Mouse (Mus musculus) lung, embryonic 15.5 days (tissue): ENCODE data around the gene Tagap1. TPM values are rescaled to one million over a fixed set of nuclear protein-coding genes. Genes with fewer than 3 reads are reported as not detected.
"Not testable (repeated sequence)": the region's sequence is repeated elsewhere in the genome, so short reads cannot be mapped to it uniquely, and the experiment has no call there.

Experiments used
- ATAC-seq: fragments of 200-750 bp; cut with Nextera tagmentation; 2 replicates; pipeline ENCODE4 v1.8.0; 2017; ENCODE audit warnings: moderate number of reproducible peaks, borderline replicate concordance; ENCODE audit not compliant: low FRiP score, low TSS enrichment; ENCODE audit errors: extremely low read depth
- H3K27ac ChIP-seq: fragments of 300-500 bp; sonication (generic); 2 replicates; pipeline ENCODE4 v1.5.1; 2015; ENCODE audit warnings: moderate library complexity, mild to moderate bottlenecking, inconsistent platforms
- H3K27me3 ChIP-seq: fragments of 300-500 bp; sonication (generic); 2 replicates; pipeline ENCODE4 v1.6.1; 2015; ENCODE audit warnings: inconsistent platforms
- H3K36me3 ChIP-seq: fragments of 300-500 bp; sonication (generic); 2 replicates; pipeline ENCODE4 v1.6.1; 2015; ENCODE audit warnings: inconsistent platforms
- H3K4me1 ChIP-seq: fragments of 300-500 bp; sonication (generic); 2 replicates; pipeline ENCODE4 v1.6.1; 2015; ENCODE audit warnings: inconsistent platforms
- H3K4me2 ChIP-seq: fragments of 300-500 bp; sonication (generic); 2 replicates; pipeline ENCODE4 v1.6.1; 2015; ENCODE audit warnings: inconsistent platforms, mild to moderate bottlenecking, moderate library complexity
- H3K4me3 ChIP-seq: fragments of 300-500 bp; sonication (generic); 2 replicates; pipeline ENCODE4 v1.5.1; 2015; ENCODE audit warnings: mild to moderate bottlenecking, inconsistent platforms
- H3K9ac ChIP-seq: fragments of 300-500 bp; sonication (generic); 2 replicates; pipeline ENCODE4 v1.6.1; 2015; ENCODE audit warnings: inconsistent platforms
- H3K9me3 ChIP-seq: fragments of 300-500 bp; sonication (generic); 2 replicates; pipeline ENCODE4 v1.6.1; 2016; ENCODE audit warnings: inconsistent platforms
- WGBS: fragments of 180-500 bp; shearing (Covaris S2); methylation state at CpG from one replicate; pipeline ENCODE4 v1.1.7; 2015; 5-methylcytosine and 5-hydroxymethylcytosine counted together
- polyA plus RNA-seq: library from polyadenylated mRNA; unstranded; fragments of >200 nt; fragmentation: Nextera tagmentation; extraction: Ambion mirVana; gene quantifications from 2 replicates; pipeline ENCODE4 v1.2.1, GENCODE M21; 2015

The Tagap1 gene
- polyA plus RNA-seq, 1 experiment from 2014 or later: 54.2 TPM

DNA sequence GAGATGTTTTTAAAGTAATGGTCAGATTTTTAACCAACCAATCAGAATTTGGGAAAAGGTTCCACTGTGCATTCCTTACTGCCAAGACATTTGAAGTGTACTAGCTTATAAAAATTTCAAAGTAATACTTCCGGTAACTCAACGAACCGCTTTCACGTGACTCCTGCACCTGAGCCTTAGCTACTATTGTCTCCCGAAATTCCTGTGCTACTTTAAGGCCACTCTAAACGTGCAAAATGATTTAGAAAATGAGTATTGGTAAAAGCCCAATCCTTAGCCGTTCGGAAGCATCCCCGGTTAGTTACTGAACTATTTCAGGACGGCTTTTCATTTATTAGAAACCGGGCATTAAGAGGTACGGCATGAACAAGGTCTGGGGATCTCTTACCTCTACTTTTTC is 607 bp downstream of the Tagap1 start:
- peak overlapping the region; percentile 75; the same call in 1 of the 2 replicates for H3K27ac ChIP-seq
- H3K27me3 ChIP-seq, H3K9me3 ChIP-seq, ATAC-seq, H3K36me3 ChIP-seq, H3K4me1 ChIP-seq: not testable (repeated sequence)
- peak overlapping the region; percentile 56 for H3K4me3 ChIP-seq
- under 1% methylated on average over 12 of the region's 12 CpGs for WGBS
- peak overlapping the region; percentile 52 for H3K4me2 ChIP-seq
- H3K9ac ChIP-seq: peak overlapping the region; percentile 43; the same call in 1 of the 2 replicates

DNA sequence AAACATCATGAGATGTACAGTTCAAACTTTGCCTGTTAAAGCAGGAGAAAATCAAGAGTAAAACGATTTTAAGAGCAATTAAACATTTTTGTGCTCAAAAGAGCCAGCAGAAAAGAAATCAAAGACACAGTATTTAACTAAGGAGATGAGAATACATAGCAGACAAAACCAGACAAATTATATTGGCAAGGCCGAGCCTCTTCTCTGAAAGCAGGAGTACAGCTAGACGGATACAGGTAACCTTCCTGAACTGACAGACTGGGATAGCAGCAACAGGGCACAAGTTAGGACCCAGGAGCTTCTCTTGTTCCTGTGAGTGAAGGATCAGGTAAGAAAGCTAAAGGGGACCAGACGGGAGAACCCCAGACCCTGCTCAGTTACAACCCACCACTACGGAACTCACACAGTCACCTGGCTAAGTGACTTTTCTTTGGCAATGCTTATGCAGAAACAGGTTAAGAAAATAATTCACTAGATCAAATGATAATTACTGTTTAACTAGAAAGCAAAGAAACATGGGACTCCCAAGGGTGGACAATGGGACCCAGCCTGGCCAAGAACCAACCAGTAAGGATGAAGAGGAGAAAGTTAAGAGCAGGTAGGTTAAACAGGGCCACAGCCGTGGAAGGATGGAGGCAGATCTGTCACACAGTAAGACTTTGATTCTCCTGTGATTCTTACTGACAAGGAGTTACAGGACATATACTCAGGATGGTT is 1.3 kb downstream of the Tagap1 start:
- H3K4me3 ChIP-seq: peak overlapping the region; percentile 56
- H3K27ac ChIP-seq, H3K36me3 ChIP-seq, H3K9ac ChIP-seq, H3K9me3 ChIP-seq, ATAC-seq, H3K27me3 ChIP-seq, H3K4me1 ChIP-seq: not testable (repeated sequence)
- WGBS: 55% methylated on average over 4 of the region's 6 CpGs
- peak overlapping the region; percentile 52 for H3K4me2 ChIP-seq

DNA sequence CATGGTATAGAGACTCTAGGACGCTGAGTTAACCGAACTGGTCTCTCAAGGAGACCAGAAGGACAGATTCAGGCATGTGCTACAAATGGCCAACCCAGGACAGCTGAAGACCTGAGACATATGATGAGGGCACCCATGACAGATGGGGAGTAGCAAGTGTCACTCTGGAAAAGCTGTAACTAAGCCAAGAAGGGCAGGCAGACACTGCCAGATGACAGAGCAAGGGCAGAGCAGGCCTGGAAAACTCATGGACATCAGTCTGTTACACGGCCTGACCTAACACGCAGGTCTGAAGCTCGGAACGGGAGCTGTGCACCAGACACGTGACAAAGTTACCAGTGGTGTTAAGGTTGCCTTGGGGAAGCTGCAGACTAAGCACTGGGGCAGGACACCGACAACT is 2.1 kb downstream of the Tagap1 start:
- H3K9ac ChIP-seq, ATAC-seq, H3K9me3 ChIP-seq, H3K4me2 ChIP-seq, H3K4me1 ChIP-seq, H3K27ac ChIP-seq, H3K27me3 ChIP-seq, H3K4me3 ChIP-seq, H3K36me3 ChIP-seq: not testable (repeated sequence)
- 73% methylated on average over 6 of the region's 8 CpGs for WGBS

DNA sequence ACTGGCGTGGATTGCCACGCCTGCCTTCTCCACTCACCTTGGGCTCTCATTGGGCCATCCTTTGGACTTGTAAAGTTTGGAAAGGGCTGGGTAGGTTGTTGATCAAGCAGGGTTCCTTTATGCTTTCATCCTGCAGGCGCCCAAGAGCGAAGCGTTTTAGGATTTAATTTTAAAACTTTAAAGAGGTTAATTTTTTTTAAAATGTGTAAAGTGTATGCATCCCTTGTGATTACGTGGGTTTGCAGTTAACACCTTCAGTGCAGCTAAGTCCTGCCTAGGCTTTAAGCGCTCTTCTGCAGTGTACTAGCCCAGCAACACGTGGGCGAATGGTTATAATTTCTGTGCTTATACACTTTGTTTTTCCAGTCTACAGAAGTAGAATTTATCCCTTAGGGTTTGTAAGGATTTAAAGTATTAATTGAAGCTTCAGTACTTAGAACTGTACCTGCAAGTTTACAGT is 12.2 kb downstream of the Tagap1 start:
- H3K27ac ChIP-seq: peak overlapping the region; percentile 91
- H3K4me2 ChIP-seq: peak overlapping the region; percentile 66
- peak overlapping the region; percentile 59 for H3K4me3 ChIP-seq
- WGBS: 11% methylated on average over 9 of the region's 9 CpGs
- H3K9me3 ChIP-seq, H3K4me1 ChIP-seq, H3K27me3 ChIP-seq, H3K36me3 ChIP-seq: not testable (repeated sequence)
- ATAC-seq: peak; percentile 24; the same call in 1 of the 2 replicates
- H3K9ac ChIP-seq: peak overlapping the region; percentile 47

DNA sequence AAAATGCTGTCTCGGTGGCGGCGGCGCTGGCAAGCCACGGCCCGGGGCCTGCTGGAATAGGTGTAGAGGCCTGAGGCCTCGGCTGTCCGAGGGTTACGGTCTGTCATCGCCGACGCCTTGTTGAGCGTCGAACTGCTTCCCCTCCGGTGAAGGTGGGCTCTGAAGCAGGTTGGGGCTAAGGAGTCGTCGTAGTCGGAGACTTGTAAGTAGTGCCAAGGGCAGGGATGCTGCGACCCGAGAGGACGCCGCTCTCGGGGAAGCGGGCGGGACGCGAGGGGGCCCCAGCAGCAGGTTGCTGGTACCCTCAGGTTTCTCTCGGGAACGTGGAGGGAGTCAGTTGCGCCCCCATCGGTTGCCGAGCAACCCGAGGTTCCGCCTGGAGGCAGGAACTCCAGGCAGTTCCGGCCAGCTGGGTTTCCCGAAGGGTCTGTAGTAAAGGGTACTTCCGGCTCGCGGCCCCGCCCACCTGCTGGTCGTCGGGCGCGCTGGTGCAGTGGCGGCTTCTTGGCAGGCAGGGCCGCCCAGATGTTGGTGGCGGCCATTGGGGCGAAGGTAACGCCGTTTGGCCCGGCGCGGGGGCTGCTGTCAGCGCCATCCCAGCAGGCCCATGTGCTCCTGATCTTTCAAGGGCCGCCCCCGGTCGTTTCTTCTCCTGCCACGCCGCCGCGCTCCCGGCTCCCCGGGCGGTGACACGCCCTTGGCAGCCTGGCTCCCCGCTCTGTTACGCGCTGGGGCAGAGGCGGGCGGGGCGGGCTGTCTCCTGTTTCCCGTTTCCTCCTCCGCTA is 12.8 kb downstream of the Tagap1 start, which contains the start of gene Rsph3b:
TSS of gene Rsph3b (minus strand) at position 699 of the 785 bp plus-strand sequence.
- peak within 1 kb of the TSS; percentile 47 for H3K9ac ChIP-seq
- WGBS: 2% methylated on average over 73 of the region's 73 CpGs
- H3K27ac ChIP-seq: peak within 1 kb of the TSS; percentile 91
- H3K36me3 ChIP-seq, H3K4me1 ChIP-seq, H3K27me3 ChIP-seq, H3K9me3 ChIP-seq: not testable (repeated sequence)
- ATAC-seq: peak; percentile 95
- peak within 1 kb of the TSS; percentile 66 for H3K4me2 ChIP-seq
- peak within 1 kb of the TSS; percentile 59 for H3K4me3 ChIP-seq

DNA sequence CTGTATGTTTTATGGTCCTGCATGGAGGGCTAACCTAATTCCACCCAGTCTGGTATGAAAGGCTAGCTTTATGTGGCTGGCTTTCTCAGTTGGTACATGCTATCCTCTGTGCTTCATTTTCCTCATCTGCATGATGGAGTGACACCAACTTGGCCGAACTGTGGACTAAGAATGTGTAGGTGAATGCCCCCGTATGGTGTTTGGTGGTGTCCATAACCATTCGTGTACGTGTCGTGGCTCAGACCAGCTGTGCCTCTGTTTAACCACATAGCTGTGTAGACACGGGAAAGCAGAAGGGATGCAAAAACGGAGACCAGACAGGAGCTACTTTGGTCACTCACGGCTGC is 13.3 kb downstream of the Tagap1 start:
- peak overlapping the region; percentile 59 for H3K4me3 ChIP-seq
- H3K36me3 ChIP-seq, H3K27me3 ChIP-seq, ATAC-seq, H3K9ac ChIP-seq, H3K9me3 ChIP-seq, H3K4me1 ChIP-seq: not testable (repeated sequence)
- WGBS: no CpG with 5 or more reads among the region's 8 CpGs
- peak overlapping the region; percentile 66 for H3K4me2 ChIP-seq
- 0 out of 2 replicates have a peak overlapping the region, but pooled peaks have one; percentile 91 for H3K27ac ChIP-seq

DNA sequence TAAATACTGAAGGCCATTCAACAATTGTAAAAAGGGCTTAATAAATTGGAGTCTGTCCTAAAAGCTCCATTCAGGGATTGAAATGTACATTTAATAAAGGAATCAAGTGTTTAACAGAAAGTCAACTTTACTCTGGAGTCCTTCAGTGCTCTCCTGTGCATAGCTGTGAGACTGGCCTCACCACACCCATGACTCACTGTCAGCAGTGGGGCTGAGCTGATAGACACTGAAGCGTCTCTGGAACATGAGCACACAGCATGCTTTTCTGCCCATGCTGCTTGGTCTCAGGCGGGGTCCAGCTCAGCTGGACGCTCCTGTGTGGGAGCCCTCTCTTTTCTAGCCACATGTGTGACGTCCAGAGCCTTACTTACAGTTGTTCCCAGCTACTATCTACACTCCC is 18.4 kb downstream of the Tagap1 start:
- H3K27ac ChIP-seq, H3K4me1 ChIP-seq, H3K4me3 ChIP-seq, ATAC-seq, H3K9me3 ChIP-seq, H3K36me3 ChIP-seq, H3K4me2 ChIP-seq, H3K27me3 ChIP-seq, H3K9ac ChIP-seq: not testable (repeated sequence)
- WGBS: no CpG with 5 or more reads among the region's 4 CpGs

DNA sequence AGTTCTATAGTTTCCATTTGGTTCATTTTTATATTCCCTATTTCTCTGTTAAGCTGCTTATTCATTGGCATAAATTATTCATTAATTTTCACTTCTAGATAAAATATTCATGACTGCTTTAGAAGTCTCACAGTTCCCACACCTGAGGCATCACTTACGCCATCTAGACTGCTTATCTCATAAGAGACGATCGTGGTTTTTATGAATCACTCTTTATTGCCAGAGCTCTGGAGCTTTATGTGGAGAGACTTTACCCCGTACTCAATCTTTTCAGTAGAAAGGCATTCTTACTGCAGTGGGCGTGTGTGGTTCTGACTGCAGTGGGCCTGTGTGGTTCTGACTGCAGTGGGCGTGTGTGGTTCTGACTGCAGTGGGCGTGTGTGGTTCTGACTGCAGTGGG is 29.3 kb downstream of the Tagap1 start:
- H3K4me3 ChIP-seq, H3K9ac ChIP-seq, H3K27me3 ChIP-seq, H3K27ac ChIP-seq, ATAC-seq, H3K36me3 ChIP-seq, H3K4me2 ChIP-seq, H3K4me1 ChIP-seq, H3K9me3 ChIP-seq: not testable (repeated sequence)
- 93% methylated on average over 7 of the region's 7 CpGs for WGBS

DNA sequence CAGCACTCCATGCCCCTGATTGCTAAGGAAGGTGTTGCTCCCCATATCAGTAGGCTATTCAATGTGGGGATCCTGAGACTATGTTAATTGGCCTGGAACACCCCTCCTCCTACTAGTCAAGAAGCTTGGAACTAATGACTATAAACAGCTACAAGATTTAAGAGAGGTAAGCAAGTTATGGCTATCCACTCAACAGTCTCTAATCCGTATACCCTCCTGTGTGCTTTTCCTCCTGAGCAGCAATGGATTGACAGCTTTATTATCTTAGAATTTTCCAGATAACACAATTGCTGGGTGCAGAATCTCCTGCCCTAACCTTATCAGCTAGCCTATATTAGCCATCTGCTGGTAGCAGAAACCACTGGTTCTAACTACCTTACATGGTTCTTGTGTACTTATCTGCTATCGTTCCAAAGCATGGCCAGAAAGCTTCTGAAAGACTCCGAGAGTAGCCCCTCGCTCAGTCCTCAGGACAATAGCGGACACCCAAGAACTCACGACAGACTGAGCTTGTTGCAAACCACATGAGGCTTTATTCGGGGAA is 40.5 kb downstream of the Tagap1 start:
- not testable (repeated sequence) for H3K4me2 ChIP-seq, H3K4me3 ChIP-seq, H3K27me3 ChIP-seq, H3K36me3 ChIP-seq, H3K9ac ChIP-seq, H3K9me3 ChIP-seq, ATAC-seq, H3K4me1 ChIP-seq, H3K27ac ChIP-seq
- WGBS: 86% methylated on average over 7 of the region's 7 CpGs

DNA sequence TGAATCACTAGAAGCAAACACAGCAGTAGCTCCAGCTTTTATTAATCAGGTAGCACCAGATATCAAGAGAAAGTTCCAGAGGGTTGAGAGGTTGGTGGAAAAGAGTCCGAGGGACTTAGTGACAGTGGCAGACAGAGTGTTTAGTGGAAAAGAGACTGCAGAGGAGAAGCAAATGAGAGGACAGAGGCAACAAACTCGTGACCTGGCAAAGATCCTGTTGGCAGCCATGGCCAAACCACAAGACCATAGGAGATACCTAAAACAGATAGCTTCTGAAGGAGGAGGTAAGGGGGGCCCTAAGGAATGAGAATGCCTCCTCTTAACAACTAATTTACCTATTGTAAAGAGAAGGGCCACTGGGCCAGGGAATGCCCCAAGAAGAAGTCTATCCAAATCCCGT is 41.6 kb downstream of the Tagap1 start:
- ATAC-seq, H3K27ac ChIP-seq, H3K4me1 ChIP-seq, H3K36me3 ChIP-seq, H3K9ac ChIP-seq, H3K4me3 ChIP-seq, H3K9me3 ChIP-seq, H3K4me2 ChIP-seq, H3K27me3 ChIP-seq: not testable (repeated sequence)
- WGBS: 69% methylated on average over 3 of the region's 3 CpGs

DNA sequence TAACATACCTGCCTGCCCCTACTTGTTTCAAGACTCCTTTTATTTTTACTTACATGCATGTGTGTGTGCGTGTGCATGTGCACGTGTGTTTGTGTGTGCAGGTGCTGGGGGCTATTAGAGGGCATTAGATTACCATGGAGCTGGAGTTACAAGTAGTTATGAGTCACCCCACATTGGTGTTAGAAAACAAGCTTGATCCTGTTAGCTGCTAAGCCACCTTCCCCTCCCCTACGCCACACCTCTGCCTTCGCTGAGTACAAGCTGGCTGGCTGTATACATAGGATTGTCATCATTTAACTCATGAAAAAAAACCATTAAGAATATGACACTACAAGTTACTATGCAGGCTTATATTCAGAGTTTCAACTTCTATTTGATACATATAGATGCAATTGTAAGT is 45.7 kb downstream of the Tagap1 start:
- not testable (repeated sequence) for ATAC-seq, H3K36me3 ChIP-seq, H3K27ac ChIP-seq, H3K4me1 ChIP-seq, H3K27me3 ChIP-seq, H3K9me3 ChIP-seq, H3K4me2 ChIP-seq, H3K9ac ChIP-seq, H3K4me3 ChIP-seq
- 76% methylated on average over 3 of the region's 4 CpGs for WGBS

DNA sequence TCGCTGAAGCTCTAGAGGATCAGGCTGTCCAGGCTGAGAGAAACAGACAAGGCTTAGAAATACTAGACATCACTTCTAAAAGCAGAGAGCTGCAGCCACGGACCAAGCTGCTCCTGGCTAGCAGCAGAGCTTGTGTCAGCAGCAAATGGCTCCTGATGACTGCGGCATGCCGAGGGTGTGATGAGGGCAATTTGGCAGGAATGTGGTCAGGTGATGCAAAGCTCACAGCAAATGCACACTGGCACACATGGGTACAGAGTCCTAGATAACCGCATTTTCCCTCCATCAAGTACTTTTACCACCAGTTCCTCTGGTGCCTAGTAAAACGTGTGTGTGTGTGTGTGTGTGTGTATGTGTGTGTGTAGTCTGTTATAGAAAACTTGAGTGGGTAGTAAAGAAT is 46.9 kb downstream of the Tagap1 start:
- H3K4me2 ChIP-seq, H3K9ac ChIP-seq, H3K27ac ChIP-seq, H3K36me3 ChIP-seq, H3K27me3 ChIP-seq, H3K9me3 ChIP-seq, ATAC-seq, H3K4me3 ChIP-seq, H3K4me1 ChIP-seq: not testable (repeated sequence)
- WGBS: 49% methylated on average over 2 of the region's 6 CpGs
